Mouse (Mus musculus): ENCODE data around the gene Prdm16.

The Prdm16 gene

DNA sequence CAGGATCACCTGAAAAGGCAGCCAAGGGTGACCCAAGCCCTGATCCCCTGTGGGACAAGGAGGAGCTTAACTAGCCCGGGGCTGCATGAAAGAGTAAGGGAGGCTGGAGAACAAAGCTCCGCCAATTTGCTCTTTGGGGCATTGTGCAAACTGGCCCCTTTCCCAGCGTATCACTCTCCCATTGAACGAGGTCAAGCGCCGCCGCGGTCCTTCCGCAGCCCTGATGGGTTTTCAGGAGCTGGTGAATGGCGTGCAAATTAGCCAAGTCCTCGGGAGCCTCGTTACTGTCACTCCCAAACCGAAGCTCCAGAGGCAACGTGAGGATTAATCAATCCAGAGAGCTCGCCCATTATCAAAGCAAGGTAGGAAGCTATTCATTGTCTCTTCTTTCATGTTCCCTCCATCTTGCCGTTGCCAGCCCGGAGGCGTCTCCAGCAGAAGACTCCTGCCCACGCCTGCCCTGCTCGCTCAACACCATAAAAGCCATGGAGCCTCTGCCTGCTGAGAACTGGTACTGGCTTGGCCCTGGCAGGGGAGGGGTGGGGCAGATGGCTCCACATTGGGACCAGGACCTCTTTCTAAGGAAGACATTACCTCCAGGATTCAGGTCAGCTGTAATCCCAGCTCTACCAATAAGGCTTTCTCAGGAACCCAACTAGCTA, 129.8 kb downstream of the Prdm16 start:
- no peak for DNase-seq

DNA sequence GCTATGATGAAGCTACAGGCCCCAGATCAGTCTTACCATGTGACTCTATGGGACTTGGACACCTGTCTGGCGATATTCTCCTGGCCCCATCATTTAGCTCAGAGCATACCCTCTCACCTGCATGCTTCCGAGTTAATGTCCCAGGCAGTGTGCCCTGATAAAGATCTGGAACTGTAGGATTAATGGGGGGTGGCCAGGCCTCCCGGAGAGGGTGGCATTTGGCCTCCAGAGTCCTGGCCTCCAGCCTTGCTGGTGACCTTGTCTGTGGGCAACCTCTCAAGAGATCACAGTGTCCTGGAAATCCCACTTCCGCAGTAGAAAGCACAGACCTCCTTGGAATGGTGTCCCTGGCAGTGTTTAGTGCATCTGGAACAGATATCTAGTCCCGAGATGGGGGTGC, 131.4 kb downstream of the Prdm16 start:
- DNase-seq = no peak

DNA sequence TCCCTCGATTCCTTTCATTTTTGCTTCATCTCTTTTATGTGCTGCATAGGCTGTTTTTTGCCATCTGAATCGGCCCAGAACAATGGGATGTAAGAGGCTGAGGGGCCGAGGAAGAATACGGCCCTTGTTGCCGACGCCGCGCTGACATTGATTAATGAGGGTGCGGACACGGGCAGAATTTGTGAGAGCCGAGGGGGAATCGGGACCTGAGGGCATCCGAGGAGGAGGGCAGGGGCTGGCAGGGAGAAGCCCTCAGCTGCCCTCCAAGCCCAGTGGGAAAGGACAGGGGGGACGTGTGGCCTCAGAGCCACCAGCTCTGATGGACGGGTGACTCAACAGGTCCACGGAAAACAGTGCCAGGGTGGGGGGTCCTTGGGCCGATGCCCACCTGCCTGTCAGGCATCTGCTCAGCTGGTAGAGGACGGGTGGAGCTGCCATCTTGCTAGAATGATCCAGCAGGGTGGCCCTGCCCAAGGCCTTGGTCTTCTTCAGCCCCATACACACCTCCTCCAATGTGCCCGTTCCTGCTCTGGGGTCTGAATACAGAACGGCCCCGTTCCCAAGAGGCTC, 133.3 kb downstream of the Prdm16 start:
- DNase-seq = no peak

DNA sequence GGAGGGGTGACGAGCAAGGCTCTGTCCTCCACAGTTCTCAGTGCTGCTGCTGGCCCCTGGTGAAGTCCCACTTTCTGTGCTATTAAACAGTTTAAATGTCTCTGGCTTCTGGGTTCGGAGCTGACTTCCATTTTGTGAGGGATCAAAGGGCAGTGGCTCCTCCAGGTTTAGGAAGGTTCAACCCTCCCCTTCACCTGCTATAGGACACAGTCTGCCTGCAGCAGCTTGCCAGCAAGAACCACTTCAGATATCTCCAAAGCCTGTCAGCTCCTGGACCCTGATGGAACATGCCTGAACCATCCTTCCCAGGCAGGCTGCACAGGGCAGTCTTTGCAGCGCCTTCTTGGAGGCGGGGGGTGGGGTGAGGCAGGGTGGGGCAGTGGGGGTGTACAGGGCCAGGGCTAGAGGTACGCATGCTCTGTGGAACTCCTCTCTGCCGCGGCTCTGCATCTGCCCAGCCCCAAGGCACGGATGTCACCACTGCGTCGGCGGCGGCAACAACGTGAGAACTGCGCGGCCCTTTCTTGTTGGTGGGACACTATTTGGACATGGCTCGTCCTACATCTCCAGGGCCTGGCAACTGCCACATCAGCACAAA, 134.2 kb downstream of the Prdm16 start:
- DNase-seq = peak; percentile 93

DNA sequence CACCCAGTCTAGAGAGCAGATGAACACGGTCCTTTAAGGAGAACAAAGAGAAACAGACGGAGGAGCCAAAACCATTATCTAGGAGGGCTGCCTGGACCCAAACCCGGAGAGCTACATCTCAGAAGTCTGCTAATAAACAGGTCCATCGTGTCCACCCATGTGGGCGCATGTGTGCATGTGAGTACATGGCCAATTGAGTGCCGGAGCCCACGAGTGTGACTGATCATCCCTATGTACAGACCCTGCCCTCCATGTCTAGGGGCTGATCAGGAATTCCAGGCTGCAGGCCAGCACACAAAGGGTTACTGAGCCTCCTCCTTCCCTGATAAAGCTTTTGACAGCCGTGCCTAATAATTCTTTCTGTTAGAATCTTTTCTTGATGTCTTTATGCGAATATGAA, 136.0 kb downstream of the Prdm16 start:
- DNase-seq = no peak

DNA sequence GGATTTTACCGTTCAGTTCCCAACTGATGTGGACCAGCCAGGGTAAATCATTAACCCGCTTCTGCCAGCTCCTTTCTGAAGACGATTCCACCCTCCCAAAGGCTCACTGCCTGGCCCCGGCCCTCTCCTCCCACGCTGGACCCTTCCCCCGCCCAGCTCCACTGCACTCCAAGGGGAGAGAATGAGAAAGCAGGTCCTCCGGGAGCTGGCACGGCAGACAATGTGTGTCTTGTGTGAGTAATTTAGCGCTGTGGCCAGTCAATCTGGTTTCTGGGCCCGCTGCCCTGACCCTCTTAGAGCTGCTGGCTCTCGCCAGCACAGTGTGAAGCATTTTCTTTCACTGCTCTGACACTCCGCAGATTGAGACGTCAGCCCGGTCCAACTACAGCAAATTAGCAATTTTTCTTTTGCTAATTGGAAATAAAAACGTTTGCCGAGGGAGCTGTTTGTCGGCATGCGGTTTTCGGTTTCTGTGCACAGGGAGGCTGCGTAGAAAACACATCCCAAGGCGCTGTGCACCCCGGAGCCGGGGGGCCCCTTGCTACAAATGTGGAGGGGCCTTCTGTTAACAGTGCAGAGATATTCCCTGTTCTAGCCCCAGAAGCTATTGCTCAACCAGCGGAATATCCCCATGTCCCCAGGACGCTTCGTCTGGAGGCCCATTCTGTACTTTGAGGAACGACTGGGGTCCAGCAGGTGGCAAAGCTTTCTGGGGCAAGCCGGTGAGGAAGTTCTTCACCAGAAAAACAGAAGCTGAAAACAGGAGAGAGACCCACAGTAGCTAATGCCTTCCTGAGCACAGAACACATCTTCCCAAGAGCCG, 136.8 kb downstream of the Prdm16 start:
- DNase-seq = peak; percentile 98

DNA sequence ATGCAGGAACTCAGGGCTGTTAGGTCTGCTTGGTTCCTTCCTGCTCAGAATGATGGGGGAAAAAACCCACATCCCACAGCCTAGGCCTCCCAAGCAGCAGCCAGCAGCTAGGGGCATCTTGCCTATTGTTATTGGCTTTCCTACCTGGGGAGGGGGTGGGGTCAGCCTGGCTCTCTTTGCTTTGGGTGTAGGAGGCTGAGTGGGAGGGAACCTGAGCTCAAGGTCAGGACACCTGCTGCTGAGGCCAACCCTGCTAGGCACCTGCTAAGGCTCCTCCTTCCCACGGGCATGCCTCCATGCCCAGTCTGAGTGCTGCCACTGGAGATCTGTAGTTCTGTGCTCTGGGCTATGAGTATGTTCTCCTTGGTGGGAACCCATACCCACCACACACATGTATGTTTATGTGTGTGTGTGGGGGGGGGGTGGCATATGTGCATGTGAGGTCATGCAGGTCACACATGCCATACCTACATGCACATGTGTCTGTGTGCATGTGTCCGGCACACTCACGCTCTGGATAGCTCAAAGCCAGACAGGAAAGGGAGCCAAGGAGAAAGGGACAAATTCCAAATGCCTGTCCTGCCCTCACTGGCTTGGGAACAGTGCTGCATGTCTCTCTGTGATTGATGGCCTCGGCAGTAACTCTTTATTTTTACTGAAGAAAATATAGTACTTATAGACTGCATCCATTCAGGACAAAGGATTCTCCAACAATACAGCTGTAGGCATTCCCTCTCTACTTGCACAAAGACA, 139.1 kb downstream of the Prdm16 start:
- no peak for DNase-seq

DNA sequence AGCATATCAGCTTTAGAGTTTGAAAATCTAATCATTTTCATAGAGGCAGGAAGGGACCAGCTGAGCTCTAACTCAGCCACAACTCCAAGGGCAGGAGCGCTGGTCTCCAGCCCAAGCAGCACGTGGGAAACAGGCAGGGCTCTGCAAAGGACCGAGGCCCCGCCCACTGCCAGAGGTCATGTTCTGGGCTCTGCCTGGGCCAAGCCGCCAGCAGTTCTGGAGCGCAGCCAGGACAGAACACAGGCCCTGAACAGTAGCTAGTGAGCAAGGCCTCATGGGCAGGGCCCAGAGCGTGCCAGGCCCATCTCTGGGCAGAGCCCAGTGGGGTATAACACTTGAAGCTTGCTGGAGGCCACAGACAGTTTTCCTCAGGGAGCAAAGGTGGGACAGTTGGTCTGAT, 139.7 kb downstream of the Prdm16 start:
- peak; percentile 99 for DNase-seq

DNA sequence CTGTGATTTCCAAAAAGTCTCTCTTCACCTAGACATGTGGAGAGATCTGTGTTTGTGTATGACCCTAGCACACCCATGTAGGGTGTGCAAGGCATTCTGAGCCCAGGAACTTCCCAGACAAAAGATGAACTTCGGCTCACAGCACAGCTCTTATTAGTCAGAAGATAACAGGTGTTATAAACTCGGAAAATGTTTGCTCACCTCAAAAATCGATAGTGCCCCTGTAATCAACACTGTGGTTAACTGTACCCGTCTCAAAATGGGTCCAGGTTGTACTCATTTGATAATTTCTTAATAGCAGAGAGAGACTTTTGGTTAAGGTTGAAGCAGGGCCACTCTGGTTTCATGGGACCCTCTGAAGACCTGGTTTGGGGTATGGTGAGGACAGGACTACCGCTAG, 140.2 kb downstream of the Prdm16 start:
- no peak for DNase-seq

DNA sequence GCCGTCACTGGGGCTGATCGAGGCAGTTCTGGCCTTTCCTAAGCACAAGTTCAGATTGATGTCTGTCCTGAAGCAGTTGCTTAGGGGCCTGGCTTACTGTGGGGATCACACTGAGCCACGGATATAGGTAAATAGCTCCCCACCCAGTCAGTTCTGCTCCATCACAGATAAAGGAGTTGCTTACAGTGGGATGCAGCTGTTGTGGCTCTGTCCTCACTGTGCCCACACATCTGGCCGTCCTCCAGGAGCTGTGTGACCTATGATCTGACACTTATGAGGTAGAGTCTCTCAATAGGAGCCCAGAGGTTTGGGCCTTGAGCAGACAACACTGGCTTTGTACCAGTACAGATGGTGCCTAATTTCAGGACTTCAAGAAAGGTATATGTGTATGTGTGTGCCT, 142.7 kb downstream of the Prdm16 start:
- no peak for DNase-seq

DNA sequence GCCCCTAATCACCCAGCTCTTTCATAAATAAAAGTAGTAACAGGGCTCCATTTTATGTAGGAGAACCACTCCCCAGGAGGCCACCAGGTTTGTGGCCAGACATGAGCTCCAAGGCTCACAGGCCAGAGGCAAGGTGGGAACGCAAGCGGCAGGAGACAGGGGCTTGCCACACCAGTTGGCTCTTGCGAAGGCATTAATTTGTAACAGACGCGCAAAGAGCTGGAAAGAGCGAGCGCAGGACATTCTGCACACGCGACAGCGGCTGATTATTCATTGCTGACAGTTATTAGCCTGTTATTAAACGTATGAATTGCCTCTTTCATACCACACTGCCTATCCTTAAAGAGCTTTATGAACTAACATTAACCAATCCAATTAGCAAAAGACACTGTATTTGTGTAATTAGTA, 144.0 kb downstream of the Prdm16 start:
- DNase-seq = no peak

DNA sequence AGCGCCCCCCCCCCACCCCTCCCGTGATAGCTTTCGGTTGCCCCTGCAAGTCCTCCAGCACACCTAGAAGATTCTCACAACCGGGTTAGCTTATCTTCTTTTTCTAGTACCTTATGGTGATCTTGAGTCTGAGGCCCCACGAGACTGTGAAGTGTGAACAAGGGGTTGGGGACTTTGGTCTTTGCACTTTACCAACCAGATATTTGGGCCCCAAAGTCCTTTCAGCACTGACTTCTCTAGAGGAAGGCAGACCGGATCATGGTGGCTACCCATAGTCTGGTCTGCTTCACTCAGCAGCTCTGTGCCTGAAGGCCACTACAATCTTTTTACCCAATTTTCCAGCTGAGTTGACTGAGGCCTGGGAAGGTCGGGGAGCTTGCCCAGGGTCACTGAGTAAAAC, 144.4 kb downstream of the Prdm16 start:
- no peak for DNase-seq

DNA sequence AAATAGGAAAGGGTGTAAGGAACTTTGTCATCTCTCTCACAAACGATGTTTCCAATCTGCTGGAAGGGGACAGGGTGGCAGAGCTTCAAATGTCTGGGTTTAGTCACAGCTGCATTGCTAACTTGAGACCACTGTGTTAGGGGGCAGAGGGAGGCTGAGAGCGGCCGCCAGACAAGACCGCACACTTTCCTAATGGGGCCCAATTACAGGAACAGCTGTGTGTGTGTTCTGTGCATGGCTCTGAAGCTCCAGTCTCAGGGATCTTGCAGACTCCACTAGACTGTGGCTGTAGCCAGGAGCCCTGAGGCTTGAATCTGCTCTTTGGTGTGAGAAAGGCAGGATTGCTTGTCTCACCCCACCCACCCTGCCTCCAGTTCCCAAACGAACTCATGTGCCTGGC, 148.6 kb downstream of the Prdm16 start:
- no peak for DNase-seq

DNA sequence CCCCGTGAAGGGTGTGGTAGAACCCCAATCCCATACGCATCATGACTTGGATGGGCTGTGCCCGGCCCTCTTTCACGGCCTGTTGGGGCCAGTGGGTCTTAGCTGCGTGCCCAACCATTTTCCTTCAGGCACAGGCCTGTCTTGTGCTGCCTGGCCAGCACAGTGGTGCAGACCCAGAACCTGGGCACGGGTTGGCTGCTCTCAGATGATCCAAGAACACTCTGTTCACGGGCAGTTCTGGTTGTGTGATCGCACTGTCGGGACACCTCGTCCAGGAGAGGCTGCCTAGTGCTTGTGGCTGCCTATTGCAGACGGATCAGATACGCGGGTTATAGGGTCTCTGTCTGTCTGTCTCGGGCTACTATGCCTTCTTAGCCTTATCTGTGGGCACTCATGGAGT, 154.0 kb downstream of the Prdm16 start:
- peak; percentile 91 for DNase-seq

DNA sequence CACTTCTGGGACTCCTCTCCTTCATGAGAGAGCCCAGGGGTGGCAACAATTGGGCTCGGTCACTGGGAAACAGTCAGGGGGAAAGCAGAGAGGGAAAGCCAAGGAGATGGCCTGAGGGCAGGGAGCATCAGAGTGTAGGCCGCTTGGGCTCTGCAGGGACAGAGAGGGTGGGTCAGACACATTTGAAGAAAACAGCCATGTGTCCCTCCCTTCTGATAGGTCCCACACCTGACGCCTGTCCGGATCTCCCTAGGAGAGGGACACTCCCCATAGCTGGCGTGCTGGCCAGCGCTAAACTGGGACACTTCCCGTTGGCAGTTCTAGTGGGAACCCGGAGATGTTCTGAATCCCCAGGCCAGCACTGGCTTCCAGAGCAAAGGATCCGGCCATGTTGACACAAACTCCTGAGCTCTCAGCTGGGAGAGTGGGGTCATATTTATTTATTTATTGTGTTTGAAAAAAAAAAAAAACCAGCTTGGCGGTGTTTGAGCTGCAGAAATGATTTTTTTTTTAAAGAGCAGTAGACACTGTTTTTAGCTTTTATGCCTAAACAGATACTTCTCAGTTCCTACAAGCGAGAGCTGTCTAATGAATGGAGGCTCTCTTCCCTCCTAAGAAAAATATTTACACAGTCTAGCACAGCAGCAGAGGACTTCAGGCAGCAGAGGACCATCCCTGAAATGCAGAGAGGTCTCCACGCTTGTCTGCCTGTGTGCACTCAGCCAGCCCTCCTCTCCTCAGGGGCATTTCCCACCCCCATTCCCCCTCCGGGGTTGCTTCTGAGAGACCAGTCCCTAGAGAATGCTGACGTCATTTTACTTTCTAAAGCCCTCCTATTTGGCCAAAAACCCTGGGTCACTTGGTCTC, 154.7 kb downstream of the Prdm16 start:
- DNase-seq = peak; percentile 93

DNA sequence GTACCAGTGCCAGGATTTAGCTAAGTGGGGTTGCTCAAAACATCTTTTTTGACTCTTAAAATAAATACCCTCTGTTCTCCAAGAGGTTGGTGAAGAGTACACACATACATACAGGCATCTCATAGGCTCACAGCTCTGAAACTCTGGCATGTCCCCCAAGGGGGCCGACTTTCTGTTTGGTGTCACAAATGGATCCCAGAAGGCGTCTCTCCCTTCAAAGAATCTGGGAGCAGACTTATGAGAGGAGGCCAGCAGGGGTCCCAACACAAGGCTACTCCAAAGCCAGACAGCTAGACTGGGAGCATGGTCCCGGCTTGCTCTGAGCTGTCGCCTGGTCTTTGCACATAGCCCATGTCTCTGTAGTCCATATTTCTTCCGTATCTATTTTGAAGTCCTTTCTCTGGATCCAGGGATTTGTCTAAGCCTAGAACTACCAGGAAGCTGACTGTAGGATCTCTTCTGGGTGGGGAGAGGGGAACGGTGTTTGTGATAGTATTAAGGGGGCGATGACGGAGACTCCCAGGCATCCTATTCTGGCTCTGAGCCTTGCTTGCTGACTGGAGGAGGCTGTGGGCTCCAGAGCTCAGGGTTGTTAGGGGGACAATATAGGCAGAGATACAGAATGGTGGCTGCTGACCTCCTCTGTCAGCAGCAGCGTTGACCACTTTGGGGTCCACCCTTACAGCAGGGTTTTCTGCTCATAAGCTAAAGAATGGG, 156.0 kb downstream of the Prdm16 start:
- no peak for DNase-seq

DNA sequence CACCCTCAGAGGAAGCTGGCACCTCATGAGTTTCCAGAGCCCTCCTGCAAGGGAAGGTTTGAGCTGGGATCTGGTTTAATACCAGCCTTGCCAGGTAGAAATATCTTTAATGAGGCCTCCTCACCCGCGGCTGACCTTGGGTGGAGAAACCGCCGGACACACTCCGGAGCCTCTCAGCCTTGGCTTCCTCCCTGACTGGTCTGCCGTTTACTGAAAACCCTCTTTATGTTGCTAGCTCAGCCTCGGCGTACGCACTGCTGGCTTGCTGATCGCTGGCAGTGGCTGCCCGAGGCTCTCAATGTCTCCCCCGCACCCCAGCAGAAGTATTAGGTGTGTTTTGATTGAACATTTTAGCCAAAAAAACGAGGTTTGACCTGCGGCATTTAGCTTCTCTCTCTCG, 156.5 kb downstream of the Prdm16 start:
- DNase-seq = no peak

DNA sequence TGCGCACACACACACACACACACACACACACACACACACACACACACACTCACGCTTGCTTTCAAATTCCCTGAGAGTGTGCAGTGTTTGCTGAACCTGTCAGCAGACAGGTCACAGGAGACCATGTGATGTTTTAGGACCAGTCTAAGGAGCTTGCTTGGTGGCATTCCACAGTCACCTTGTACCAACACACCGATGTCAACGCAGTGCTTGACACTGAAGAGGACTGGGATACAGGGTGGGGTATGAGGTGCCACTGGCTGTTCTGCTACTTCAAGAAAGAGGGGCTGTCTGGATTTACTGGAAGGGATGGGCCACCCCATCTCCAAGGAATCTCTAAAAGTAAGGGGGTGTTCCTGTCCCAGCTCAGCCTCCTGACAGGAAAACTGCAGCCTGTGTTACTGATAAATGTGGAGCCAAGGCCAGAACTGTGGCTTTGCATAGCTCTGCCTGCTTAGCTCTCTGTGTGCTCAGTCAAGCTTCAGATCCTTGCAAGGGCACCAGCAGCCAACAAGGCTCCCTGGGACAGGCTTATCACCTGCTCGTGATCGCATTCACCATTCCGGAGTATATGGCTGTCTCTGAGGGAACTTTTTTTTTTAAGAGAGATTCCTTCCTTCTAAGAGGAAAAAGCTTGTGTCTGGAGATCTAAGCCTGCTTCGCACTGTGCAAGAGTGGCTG, 157.6 kb downstream of the Prdm16 start:
- DNase-seq = no peak

DNA sequence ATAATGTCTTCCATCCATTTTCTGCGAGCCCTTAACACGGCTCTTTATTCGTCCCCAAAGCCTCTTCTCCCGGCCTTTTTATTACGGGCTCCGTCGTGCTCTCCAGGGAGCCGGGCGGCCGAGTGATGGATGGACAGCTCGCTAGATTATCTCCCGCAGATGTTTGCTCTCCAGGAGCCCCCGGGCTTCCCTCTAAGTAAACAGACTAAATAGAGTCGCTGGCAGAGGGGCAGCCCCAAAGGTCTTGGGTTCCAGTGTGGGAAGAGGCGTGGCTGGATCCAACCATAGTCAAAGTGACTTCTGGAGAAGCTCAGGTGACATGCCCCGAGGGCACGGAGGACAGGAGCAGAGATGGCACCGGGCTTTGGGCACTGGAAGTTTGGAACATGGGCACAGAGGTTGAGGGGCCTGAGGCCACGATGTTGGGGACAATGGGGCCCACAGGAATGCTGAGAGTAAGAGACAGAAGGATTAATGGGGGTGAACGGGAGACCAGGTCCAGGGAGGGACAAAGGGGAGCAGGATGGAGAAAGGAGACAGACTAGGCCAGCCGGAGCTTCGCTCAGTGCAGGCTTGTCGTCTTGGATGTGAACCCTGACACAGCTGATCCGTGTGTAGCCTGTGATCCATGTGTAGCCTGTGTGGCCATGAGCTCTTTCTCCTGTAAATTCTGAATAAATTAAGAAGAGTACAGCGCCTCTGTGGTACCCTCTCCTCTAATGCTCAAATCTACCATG, 162.9 kb downstream of the Prdm16 start:
- DNase-seq = no peak

DNA sequence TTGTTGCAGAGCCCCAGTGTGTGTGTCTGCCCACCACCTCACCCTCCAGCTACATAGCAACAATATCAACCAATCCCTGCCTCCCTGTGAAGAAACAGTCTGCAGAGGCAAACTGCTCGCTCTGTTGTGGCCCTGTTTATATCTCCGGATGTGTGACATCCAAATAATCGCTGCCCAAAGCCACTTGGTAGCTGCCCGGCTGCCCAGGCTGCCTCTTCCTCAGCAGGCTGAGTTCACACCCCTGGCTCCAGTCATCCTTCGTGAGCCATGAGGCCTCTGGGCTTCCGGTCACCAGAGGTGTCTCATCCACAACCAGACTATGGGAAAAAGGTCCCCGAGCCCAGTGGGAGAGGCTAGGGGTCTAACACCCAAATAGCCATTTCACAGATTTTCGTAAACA, 164.1 kb downstream of the Prdm16 start:
- DNase-seq = no peak

All from heart, adult 11 months (tissue).